8 mouse cellular contexts compared by ENCODE assay signal in the genomic region with DNA sequence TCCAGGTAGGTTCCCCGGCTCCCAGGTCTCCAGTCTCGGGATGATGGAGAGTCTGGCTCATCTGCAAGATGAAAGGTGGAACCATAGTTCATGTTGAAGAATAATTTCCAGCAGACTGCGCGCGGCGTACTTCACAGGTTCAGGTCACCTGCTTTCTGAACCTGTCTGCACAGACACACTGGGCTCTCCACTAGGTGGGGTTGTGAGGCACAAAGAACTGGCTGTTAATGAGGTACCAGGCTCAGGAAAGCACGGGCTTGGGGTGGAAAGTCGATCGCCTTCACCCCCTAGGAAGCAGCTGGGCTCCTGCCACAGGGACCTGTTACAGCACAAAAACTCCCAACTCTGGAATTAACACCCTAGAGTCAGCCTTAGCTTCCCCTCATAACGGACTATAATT. TPM values are rescaled to one million over a fixed set of nuclear protein-coding genes. Genes with fewer than 3 reads are reported as not detected.
DNase-seq lines count a peak whose midpoint lies in the region; ATAC-seq lines count a peak whose summit lies in the region.

No protein-coding gene starts in this region.

- H3K4me2 ChIP-seq in forebrain, embryonic 11.5 days (ENCODE audit: low read depth, low read length, severe bottlenecking), result no peak overlapping the region
- H3K4me2 ChIP-seq in forebrain, embryonic 13.5 days, result no peak overlapping the region

- no peak overlapping the region for H3K4me3 ChIP-seq in forebrain, embryonic 11.5 days (ENCODE audit: low read depth, low read length)
- H3K4me3 ChIP-seq in forebrain, embryonic 13.5 days, result no peak overlapping the region

- H3K36me3 ChIP-seq in forebrain, embryonic 11.5 days (ENCODE audit: control insufficient read depth, insufficient read depth, low read length), result no peaks in the 10 kb centered on the region
- H3K36me3 ChIP-seq in forebrain, embryonic 13.5 days (ENCODE audit: poor library complexity, severe bottlenecking), result peaks cover 17% of the 10 kb centered on the region; the same call in 1 of the 2 replicates

- peak; percentile 63 for DNase-seq in forebrain, embryonic 11.5 days (ENCODE audit: low spot score)
- peak; percentile 63 for DNase-seq in urinary bladder, postnatal 14 days (ENCODE audit: low spot score)
- DNase-seq in urinary bladder, postnatal 10 days (ENCODE audit: low spot score), result no peak
- peak; percentile 11 for DNase-seq in gastrocnemius, postnatal 25 days
- peak; percentile 76 to 87 for DNase-seq in kidney, postnatal 4 days
- peak; percentile 56 to 68 for DNase-seq in lung, postnatal 4 days
- DNase-seq in thymus, postnatal 14 days, result peak; percentile 70

- H3K4me1 ChIP-seq in forebrain, embryonic 11.5 days (replicated peaks; ENCODE audit: control insufficient read depth, insufficient read depth, low read length), result peaks cover 13% of the 10 kb centered on the region
- H3K4me1 ChIP-seq in forebrain, embryonic 13.5 days, result peaks cover 40% of the 10 kb centered on the region

- ATAC-seq in forebrain, embryonic 11.5 days (replicated peaks; ENCODE audit: low FRiP score), result no peak
- ATAC-seq in forebrain, embryonic 13.5 days, result no peak

- H3K9me3 ChIP-seq in forebrain, embryonic 11.5 days (ENCODE audit: control insufficient read depth, low read length), result no peaks in the 10 kb centered on the region
- no peaks in the 10 kb centered on the region for H3K9me3 ChIP-seq in forebrain, embryonic 13.5 days (replicated peaks)

- no peaks in the 10 kb centered on the region for H3K27me3 ChIP-seq in forebrain, embryonic 11.5 days (ENCODE audit: control insufficient read depth, insufficient read depth, low read length)
- no peaks in the 10 kb centered on the region for H3K27me3 ChIP-seq in forebrain, embryonic 13.5 days

- no peak overlapping the region for H3K9ac ChIP-seq in forebrain, embryonic 11.5 days (ENCODE audit: low read length)
- H3K9ac ChIP-seq in forebrain, embryonic 13.5 days, result no peak overlapping the region

- WGBS in forebrain, embryonic 11.5 days, result 11% methylated on average over 10 of the region's 10 CpGs
- WGBS in forebrain, embryonic 13.5 days, result 13% methylated on average over 10 of the region's 10 CpGs

- no peak overlapping the region for H3K27ac ChIP-seq in forebrain, embryonic 11.5 days (ENCODE audit: low read depth, low read length)
- no peak overlapping the region for H3K27ac ChIP-seq in forebrain, embryonic 13.5 days

RNA-seq across cellular contexts. Expression of a gene that starts 34.1 kb away (rescaled TPM):
- polyA plus RNA-seq in forebrain, embryonic 11.5 days (2014; fragmentation: Nextera tagmentation; extraction: Ambion mirVana), result 53.2 and 57.7 TPM in 2 replicates
- 40.6 and 40.8 TPM in 2 replicates for polyA plus RNA-seq in forebrain, embryonic 13.5 days (2015; fragmentation: Nextera tagmentation; extraction: Ambion mirVana)
- total RNA-seq in gastrocnemius, postnatal 25 days (2021), result 100 to 1,000 TPM; 228 to 279 TPM

RNA-seq across cellular contexts. Expression of a gene that starts 45.7 kb away (rescaled TPM):
- 18.1 and 19.5 TPM in 2 replicates for polyA plus RNA-seq in forebrain, embryonic 11.5 days (2014; fragmentation: Nextera tagmentation; extraction: Ambion mirVana)
- polyA plus RNA-seq in forebrain, embryonic 13.5 days (2015; fragmentation: Nextera tagmentation; extraction: Ambion mirVana), result 20.2 and 21.4 TPM in 2 replicates
- total RNA-seq in gastrocnemius, postnatal 25 days (2021), result 1 to 10 TPM; 2.4 to 4.0 TPM

RNA-seq across cellular contexts. Expression of a gene that starts 52.7 kb away (rescaled TPM):
- polyA plus RNA-seq in forebrain, embryonic 11.5 days (2014; fragmentation: Nextera tagmentation; extraction: Ambion mirVana), result 0.79 and 2.3 TPM in 2 replicates
- 1.0 and 1.2 TPM in 2 replicates for polyA plus RNA-seq in forebrain, embryonic 13.5 days (2015; fragmentation: Nextera tagmentation; extraction: Ambion mirVana)
- total RNA-seq in gastrocnemius, postnatal 25 days (2021), result 1 to 10 TPM; 1.5 to 6.5 TPM

RNA-seq across cellular contexts. Expression of a gene that starts 57.5 kb away (rescaled TPM):
- polyA plus RNA-seq in forebrain, embryonic 11.5 days (2014; fragmentation: Nextera tagmentation; extraction: Ambion mirVana), result 5.5 and 6.0 TPM in 2 replicates
- 4.7 and 6.5 TPM in 2 replicates for polyA plus RNA-seq in forebrain, embryonic 13.5 days (2015; fragmentation: Nextera tagmentation; extraction: Ambion mirVana)
- total RNA-seq in gastrocnemius, postnatal 25 days (2021), result 1,000 to 10,000 TPM; 1,104 to 3,330 TPM

RNA-seq across cellular contexts. Expression of a gene that starts 58.5 kb away (rescaled TPM):
- 0.73 TPM in 1 of 2 replicates, not detected in the other for polyA plus RNA-seq in forebrain, embryonic 11.5 days (2014; fragmentation: Nextera tagmentation; extraction: Ambion mirVana)
- not detected in 2 replicates for polyA plus RNA-seq in forebrain, embryonic 13.5 days (2015; fragmentation: Nextera tagmentation; extraction: Ambion mirVana)
- total RNA-seq in gastrocnemius, postnatal 25 days (2021), result 100 to 1,000 TPM; 106 to 134 TPM
